Mouse (Mus musculus) left cerebral cortex, adult 2 months (tissue): Measurements from ENCODE around the gene Atn1. TPM values are rescaled to one million over a fixed set of nuclear protein-coding genes. Genes with fewer than 3 reads are reported as not detected.

Experiments used
- DNase-seq, 2 experiments: peaks; one replicate each; pipeline ENCODE4 v3.0.0; 2021 to 2022; ENCODE audit warnings: low spot score in 2 of 2, mixed read lengths in 1 of 2; ENCODE audit errors: extremely low spot score in 1 of 2
- H3K27ac ChIP-seq: fragments of 200-600 bp; 2 replicates; pipeline ENCODE4 v1.8.1; 2022
- H3K4me3 ChIP-seq: fragments of 200-600 bp; 2 replicates; pipeline ENCODE4 v1.8.1; 2022
- CTCF ChIP-seq: fragments of 200-600 bp; IDR thresholded peaks from 2 replicates; pipeline ENCODE4 v1.8.1; 2022; ENCODE audit warnings: antibody characterized with exemption, mild to moderate bottlenecking, moderate library complexity
- intact Hi-C: fragments of 180-260 bp; cut with DNase I; formaldehyde crosslinking; loops from one replicate; pipeline ENCODE4 v1.15.1; 2025
- total RNA-seq, 2 experiments: library from RNA; stranded (reverse); gene quantifications; 2 replicates each; pipeline ENCODE4 v1.2.3; 2021

The Atn1 gene
- total RNA-seq, 2 experiments from 2014 or later, result 170 to 181 TPM

DNA sequence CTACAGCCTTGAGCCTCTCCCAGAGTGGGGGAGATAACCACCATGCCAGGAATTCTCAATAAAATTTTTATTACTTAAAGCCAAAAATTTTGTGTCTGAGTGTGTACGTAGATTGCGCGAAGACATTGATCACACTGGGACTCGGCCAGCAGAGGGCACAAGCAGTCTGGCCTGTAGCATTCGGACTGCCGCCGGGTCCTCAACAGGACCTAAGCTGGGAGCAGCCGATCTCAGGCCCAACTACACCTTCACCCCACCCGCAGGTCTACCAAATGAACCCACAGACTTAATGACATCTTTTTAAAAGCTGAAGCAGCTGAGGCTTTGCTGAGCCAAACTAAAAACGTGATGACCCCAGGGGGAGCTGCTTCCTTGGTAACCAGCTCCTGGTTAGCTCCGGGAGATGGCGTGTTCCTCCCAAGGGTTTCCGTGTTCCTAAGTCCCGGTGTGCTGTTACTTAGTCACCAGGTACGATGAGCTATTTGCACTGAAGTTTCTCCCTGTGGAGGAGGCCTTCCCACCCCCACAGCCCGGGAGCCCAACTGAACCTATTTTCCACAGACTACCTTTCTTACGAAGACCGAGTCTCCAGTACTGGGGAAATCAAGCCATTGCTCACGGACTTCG is 39.3 kb downstream of the Atn1 start:
- no peak for DNase-seq
- no peak overlapping the region for H3K27ac ChIP-seq
- H3K4me3 ChIP-seq, result no peak overlapping the region
- peak; percentile 51 for TF ChIP-seq CTCF
- intact Hi-C loops, result no loop called here

DNA sequence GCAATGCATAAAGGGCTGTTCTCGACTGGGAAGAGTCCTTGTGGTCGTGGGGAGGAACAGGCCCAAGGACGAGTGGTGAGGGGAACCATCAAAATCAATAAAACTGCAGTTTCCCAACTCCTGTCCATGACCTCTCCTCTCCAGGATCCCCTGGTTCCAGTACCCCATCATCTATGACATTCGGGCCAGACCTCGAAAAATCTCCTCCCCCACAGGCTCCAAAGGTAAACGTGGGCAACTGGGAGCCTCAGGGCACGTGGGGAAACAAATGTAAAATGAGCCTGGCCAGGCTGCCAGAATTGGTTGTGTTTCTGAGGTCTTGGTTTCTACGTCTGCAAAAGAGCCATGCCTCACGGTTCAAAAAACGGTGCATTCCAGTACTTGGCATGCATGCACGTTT is 43.4 kb downstream of the Atn1 start:
- H3K4me3 ChIP-seq, result peak overlapping the region; percentile 92
- peak overlapping the region; percentile 87 for H3K27ac ChIP-seq
- no peak for TF ChIP-seq CTCF
- intact Hi-C loops, result loop anchor here (1.0 kb wide), 3 partner anchors 27 to 326 kb away; partner anchors contain the start of genes Cops7a and Ing4
- no peak for DNase-seq

DNA sequence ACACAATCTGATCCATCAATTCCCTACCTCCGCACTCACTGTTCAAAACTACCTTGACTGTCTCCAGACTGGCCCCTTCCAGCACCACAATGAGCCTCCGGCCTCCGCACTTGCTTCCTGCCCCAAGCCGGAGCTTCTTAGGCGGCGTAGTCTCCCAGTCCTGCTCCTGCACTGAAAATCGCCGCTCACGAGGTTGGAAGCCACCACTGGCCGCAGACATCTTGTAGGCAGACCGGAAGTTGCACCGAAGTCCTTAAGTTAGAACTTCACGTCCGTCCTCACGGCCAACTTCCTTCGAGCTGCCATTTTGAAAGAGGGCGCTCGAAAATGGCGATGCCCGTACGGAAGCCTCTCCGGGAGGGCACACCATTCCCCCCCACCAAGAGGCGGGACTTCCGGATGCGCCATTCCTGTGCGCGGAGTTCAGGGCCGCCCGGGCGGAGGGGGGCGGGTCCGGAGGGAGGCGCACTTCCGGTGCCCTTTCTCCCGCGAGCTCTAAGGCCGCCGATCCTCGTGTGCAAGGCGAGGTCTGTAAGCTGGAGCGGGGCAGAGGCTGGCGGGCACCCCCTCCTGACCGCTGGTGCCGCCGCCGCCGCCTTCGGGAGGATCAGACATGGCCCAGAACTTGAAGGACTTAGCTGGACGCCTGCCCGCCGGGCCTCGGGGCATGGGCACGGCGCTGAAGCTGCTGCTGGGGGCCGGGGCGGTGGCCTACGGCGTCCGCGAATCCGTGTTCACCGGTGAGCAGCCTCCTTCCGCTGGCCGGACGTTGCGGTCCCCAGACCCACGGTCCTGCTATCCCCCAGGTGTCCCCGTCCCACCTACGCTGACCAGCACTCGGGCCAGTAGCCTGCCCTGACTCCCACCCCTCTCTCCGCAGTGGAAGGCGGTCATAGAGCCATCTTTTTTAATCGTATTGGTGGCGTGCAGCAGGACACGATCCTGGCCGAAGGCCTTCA is 44.2 kb downstream of the Atn1 start, which contains the start of the genes Emg1 and Phb2:
TSS of gene Emg1 (minus strand) at position 355 of the 959 bp plus-strand sequence.
TSS of gene Phb2 (plus strand) at position 513 of the 959 bp plus-strand sequence.
- Histone ChIP-seq H3K4me3 (peak within 1 kb of the TSS; percentile 92), H3K27ac (peak within 1 kb of the TSS; percentile 87)
- no peak; the same call in 1 of the 2 replicates for TF ChIP-seq CTCF
- peak; percentile 98 for DNase-seq
- intact Hi-C loops, result loop anchor here (1.0 kb wide), 3 partner anchors 28 to 327 kb away; partner anchors contain the start of genes Cops7a and Ing4

DNA sequence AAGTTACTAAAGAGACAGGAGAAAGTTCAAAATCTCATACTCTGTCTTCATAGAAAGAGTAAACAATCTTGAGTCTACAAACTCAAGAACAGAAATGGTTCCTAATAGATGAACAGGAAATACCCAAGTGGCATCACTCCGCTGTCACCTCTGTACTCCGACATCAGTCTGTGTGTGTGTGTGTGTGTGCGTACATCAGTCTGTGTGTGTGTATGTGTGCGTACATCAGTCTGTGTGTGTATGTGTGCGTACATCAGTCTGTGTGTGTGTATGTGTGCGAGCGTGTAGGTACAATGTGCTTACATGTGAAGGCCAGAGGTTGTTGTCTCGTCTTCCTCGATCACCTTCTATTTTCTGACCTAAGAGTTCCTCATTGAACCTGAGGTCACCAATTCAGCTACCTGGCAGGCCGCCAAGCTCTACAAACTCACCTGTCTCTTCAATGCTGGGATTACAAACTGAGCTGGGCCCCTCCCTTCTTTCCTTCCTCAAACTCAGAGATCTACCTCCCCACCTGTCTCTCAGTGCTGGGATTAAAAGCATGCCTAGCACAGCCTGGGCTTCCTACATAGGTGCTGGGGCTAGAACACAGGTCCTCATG is 47.9 kb downstream of the Atn1 start:
- TF ChIP-seq CTCF, result no peak
- Histone ChIP-seq H3K4me3 (no peak overlapping the region), H3K27ac (no peak overlapping the region)
- no peak for DNase-seq
- intact Hi-C loops, result no loop called here

DNA sequence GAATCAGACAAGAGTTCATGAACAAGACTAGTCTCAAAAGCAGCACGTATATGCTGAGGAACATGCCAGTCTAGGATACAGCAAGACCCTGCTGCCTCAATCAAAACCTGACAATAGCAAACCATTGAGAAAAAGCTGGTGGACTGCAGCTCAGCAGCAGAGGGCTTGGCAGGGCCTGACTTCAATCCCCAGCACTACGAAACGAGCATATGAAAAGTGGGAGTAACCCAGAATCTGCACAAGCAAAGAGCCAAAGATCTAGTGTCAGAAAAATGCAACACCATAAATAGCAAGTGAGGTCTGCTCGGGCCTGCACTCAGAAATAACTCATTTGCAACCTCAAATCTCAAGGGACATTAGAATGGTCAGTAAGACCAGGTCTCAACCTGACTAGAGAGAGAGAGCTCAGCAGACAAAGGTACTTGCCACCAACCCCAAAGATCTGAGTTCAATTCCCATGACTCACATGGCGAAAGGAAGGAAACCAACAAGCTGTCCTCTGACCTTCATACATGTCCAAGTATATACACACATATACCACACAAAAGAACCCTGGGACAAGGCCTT is 50.2 kb downstream of the Atn1 start:
- no peak for TF ChIP-seq CTCF
- DNase-seq, result no peak
- intact Hi-C loops, result no loop called here
- 0 out of 2 replicates have a peak overlapping the region, but pooled peaks have one; percentile 8 for H3K27ac ChIP-seq
- H3K4me3 ChIP-seq, result no peak overlapping the region

DNA sequence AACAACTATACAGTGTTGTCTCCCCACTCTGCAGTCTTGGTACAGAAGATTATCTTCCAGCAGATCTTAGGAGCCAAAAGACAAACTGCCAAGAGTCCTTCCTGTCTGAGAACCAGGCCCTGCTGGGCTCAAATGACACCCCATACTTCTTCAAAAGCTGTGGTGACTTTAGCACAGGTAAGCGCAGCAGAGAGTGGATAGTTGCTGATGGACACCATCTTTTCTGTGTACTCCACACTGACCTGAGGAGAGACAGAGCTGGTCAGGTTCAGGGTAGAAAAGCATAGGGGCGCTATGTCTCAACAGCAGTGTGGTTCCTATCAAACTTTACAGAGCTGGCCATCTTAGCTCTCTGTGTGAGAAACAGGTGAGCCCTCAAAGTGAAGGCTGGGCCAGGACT is 51.9 kb downstream of the Atn1 start:
- TF ChIP-seq CTCF, result no peak
- no peak for DNase-seq
- Histone ChIP-seq H3K27ac (no peak overlapping the region), H3K4me3 (no peak overlapping the region)
- intact Hi-C loops, result loop anchor here (5.0 kb wide), 1 partner anchor 38 kb away; the partner anchor contains the start of gene Grcc10

DNA sequence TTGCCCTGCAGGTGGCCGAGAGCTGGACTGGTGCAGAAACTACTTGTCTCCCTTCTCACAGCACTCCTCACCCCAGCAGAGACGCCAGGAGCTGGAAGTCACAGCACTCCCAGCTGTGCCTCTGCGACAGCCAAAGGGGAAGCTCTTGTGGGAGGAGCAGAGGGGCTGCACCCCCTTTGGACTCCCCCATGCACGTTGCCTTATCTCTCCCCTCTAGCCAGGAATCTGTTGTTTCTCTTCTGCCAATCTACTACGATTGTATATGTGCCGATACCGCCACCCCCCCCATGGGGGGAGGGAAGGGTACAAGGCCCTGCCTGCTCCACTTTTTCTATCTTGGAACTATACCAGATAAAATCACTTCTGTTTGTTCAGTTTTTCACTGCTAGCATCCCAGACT is 52.5 kb downstream of the Atn1 start:
- H3K27ac ChIP-seq, result no peak overlapping the region
- no peak for DNase-seq
- H3K4me3 ChIP-seq, result no peak overlapping the region
- TF ChIP-seq CTCF, result no peak
- intact Hi-C loops, result loop anchor here (2.0 to 5.0 kb wide), 2 partner anchors 39 to 41 kb away; partner anchors contain the start of genes Grcc10 and Lpcat3

DNA sequence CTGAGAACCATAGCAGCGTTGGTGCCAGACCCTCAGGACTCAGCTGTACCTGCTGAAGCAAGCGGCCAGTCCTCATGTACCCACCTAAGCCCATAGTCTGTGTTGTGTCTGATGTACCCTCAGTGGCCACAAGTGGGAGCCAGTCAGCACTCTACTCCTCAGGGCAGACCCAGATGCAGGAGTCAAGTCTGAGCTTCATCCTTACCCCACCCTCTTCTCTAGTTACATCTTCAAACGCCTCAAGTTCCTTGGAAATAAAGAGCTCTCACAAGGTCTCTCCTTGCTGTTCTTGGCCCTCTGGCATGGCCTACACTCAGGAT is 53.6 kb downstream of the Atn1 start:
- peak; percentile 71 for DNase-seq
- H3K4me3 ChIP-seq, result no peak overlapping the region
- H3K27ac ChIP-seq, result no peak overlapping the region
- TF ChIP-seq CTCF, result peak; percentile 82
- intact Hi-C loops, result loop anchor here (2.0 to 5.0 kb wide), 2 partner anchors 40 kb away; partner anchors contain the start of genes Grcc10 and Lpcat3

DNA sequence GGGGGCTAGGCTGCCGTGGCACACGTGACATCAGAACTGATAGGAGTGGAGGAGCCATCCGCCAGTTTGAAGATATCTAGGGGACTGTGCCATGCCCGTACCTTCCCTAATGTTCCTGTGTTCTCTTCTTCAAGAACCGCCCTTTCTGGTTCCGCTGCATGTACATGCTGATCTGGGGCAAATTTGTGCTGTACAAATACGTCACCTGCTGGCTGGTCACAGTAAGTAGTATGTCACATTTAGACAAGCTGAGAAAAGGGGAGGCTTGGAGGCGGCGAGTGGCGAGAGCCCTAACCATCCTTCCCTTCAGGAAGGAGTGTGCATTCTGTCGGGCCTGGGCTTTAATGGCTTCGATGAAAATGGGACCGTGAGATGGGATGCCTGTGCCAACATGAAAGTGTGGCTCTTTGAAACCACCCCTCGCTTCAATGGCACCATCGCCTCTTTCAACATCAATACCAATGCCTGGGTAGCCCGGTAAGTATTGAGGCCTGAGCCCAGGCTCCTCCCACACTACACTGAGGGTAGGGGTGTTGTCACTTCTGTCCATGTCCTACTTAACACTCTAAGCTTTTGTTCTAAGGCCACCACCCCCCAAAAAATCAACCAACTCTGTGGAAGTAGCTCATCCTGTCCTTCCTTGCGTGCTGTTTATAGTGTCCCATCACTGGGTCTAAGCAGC is 54.1 kb downstream of the Atn1 start:
- Histone ChIP-seq H3K4me3 (no peak overlapping the region), H3K27ac (no peak overlapping the region)
- no peak for DNase-seq
- TF ChIP-seq CTCF, result no peak
- intact Hi-C loops, result loop anchor here (2.0 to 5.0 kb wide), 2 partner anchors 39 to 40 kb away; partner anchors contain the start of genes Grcc10 and Lpcat3

DNA sequence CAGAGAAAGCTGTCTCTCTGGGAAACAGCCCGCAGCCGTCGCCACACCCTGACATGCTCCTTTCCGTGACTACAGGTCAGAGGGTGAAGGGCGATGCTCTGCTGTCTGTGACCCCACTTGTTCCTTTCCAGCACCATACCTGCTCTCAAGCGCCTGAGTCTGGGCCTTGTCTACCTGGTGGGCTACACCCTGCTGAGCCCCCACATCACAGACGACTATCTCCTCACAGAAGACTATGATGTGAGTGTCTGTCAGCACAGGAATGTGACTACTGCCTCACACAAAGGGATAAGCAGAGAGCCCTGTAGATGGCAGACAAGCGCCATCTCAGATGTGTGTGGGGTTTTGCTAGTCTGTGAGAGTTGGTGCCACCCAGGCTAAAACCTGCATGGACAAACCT is 55.0 kb downstream of the Atn1 start:
- DNase-seq, result no peak
- Histone ChIP-seq H3K27ac (peak overlapping the region; percentile 0; the same call in 1 of the 2 replicates), H3K4me3 (no peak overlapping the region)
- intact Hi-C loops, result loop anchor here (5.0 kb wide), 1 partner anchor 41 kb away; the partner anchor contains the start of gene Grcc10
- peak; percentile 15; the same call in 1 of the 2 replicates for TF ChIP-seq CTCF
